Mouse (Mus musculus) ovary, postnatal 14 days (tissue): ENCODE data around the gene Ankle2.

Experiments
- DNase-seq: peaks from one replicate; pipeline ENCODE4 v3.0.0; 2022; ENCODE audit warnings: low spot score

Gene Ankle2

DNA sequence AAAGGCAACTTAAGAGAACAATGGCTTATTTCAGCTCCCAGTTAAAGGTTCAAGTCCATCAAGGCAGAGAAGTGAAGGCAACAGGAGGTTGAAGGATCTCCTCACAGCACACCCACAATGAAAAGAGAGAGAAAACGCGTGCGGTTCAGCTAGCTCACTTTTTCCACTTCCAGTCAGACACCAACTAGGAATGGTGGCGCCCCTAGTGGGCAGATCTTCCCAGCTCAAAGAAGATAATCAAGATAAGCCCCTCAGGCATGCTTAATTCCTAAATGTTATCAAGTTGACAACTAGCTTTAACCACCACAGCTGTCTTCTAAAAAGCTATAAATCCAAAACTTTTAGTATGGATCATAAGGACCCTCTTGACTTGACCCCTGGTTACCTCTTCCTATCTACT, 53.7 kb downstream of the Ankle2 start:
- DNase-seq, result peak; percentile 22

DNA sequence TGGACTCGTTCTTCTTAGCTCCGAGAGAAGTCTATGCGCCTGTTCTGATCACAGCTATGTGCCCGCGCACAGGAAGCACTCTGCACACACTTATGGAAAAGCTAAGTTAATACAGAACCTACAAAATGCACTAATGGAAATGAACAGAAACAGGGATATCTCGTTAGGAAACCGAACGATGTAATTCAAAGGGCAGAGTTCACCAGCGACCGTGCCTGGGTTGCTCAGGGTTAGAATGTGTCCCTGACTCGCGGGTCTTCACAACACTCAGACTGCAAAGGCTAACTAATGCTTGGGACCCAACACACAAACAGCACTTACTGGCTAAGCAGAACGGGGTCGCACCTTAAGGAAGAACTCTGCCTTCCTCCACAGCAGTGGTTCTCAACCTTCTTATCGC, 54.4 kb downstream of the Ankle2 start:
- DNase-seq, result no peak

DNA sequence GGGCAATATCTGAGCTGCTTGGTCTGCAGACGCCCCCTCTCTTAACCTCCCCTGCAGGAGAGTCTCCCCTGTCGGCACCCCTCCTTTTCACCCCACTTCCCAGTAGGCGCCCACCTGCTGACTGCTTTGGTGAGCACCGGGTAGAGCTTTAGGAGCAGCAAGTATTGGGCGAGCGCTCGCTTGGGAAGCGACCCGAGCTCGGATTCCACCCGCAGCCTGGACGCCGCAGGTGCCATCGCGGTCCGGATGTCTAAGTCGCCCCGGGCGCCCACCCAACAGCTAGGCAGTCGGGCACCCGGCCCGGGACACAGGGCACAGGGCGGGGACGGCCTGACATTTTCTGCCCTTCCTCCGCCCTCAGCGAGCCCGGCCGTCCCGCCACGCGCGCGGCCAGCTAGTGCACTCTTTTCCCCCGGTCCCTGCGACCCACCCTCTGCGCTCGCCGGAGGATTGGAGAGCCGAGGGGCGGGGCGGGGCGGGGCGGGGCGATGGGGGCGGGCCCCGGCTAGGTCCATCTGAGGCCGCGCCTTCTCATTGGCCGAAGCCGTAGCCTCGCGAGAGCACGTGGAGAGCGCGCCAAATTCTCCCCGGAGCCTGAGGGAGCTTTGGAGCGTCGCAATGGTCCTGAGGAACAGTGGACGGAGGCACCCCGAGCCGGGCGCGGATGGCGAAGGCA, 55.1 kb downstream of the Ankle2 start, which contains the start of the genes Pxmp2 and Pole:
Pxmp2 (minus strand) TSS at position 417 of the 676 bp plus-strand sequence.
Pole (plus strand) TSS at position 537 of the 676 bp plus-strand sequence.
- peak; percentile 84 for DNase-seq

DNA sequence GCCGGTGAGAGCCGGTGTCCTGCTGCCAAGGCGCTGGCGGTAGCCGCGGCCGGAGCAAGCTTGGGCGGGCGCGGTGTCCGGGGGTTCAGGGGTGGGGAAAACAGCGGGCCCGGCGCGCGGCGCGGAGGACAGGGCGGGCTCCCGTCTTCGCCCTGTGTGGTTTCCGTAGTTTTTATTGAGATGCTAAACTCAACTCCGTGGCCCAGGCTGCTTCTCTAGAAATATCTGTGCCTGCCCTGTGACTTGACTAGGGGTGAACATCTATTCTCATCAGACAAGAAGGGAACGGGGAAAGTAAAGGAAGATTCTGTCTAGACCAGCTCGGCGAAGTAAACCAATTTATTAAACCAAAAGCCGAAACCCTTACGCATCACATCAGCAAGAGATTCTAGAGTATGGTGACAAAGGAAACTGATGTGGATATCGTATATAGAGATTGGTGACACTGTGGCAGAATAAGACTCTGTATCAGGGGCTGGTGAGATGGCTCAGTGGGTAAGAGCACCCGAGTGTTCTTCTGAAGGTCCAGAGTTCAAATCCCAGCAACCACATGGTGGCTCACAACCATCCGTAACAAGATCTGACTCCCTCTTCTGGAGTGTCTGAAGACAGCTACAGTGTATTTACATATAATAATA, 55.8 kb downstream of the Ankle2 start:
- no peak for DNase-seq

- DNase-seq, result no peak
These were observed 56.3 kb downstream of the Ankle2 start for GRCm38 (mm10) chr5:110287084-110287475.

DNA sequence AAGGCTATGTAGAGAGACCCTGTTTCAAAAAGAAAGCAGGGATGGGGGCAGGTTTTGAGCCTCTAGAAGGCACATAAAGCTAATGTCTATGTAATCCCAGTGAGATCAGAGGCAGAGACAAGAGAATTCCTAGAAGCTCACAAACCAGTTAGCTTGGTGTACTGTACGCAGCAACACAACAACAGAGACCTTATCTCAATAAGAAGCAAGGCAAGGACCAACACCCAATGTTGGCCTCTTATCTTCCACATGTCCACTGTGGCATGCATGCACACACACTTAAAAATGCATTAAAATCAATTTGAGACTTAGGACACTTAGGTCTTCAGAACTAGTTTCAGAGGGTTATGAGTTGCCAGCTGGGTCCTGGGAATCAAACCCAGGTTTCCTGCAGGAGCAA, 60.8 kb downstream of the Ankle2 start:
- no peak for DNase-seq

DNA sequence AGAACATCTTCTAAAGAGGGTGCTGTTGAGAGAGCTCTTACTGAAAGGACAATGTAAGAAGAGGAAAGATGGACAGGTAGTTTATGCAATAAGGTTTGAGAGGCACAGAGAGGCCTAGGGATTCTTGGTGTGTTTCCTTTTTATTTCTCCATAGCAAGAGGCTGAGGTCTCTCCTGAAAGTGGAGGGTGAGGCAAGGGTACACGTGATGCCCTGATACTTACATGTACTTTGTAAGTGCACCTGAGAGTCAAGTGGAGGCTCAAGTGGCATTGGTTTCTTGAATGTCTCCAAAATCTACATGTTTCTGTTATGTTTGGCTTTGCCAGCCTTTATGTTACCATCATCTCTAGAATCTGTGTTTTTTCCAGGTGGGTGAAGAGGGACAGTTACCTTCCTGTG, 65.8 kb downstream of the Ankle2 start:
- DNase-seq, result no peak

GRCm38 (mm10) chr5:110300591-110300990, 69.8 kb downstream of the Ankle2 start:
- no peak for DNase-seq
